15 mouse cellular contexts compared by ENCODE assay signal in the genomic region with DNA sequence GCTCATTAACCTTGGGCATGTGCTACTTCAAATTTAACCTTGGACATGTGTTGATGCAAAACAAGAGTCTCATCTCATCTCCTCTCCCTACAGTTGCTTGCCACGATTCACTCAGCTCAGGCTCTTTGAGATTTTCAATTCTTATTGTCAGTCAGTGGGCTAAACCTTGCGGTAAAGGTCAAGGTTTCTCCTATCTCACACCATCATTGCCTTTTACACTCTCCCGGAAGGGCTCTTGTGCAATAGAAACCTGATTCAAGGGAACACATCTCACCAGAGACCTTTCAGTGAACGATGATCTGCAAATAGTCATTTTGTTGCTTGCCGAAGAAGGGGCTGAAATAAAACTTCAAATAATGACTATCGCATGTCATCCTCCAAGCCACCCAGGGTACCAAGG.
"Had no signal": no experiment of that assay in that cellular context is flagged by ENCODE, and none has a peak within 500 bp of the region (broad histone marks: within the 10 kb centered on the region; RNA-seq: fewer than 3 reads in every experiment).

No protein-coding gene starts in this region.

- ATAC-seq: liver, postnatal 0 days; lung, postnatal 0 days; midbrain, embryonic 13.5 days; midbrain, embryonic 15.5 days had no signal

- DNase-seq: liver, postnatal 0 days; lung, adult 2 months; lung, postnatal 14 days; lung, postnatal 36 days; retina, postnatal 1 day; right cerebral cortex, adult 18-20 months; right cerebral cortex, postnatal 25 days; right cerebral cortex, postnatal 4 days; spleen, adult 18-20 months; thymus, adult 18-20 months; thymus, postnatal 14 days; thymus, postnatal 36 days had no signal
